Mouse (Mus musculus) brain, embryonic 14.5 days (tissue): ENCODE results near the gene Rnls.

Experiments
- CTCF ChIP-seq: fragments of 200-500 bp; IDR thresholded peaks from 2 replicates; pipeline ENCODE4 v1.5.1; 2012; ENCODE audit warnings: inconsistent platforms, mild to moderate bottlenecking, moderate library complexity, borderline replicate concordance; ENCODE audit not compliant: insufficient read depth, insufficient read length; ENCODE audit errors: extremely low read depth
- POLR2A ChIP-seq: fragments of 200-500 bp; IDR thresholded peaks from 2 replicates; pipeline ENCODE4 v1.6.1; 2012; ENCODE audit warnings: mild to moderate bottlenecking, inconsistent platforms, borderline replicate concordance; ENCODE audit not compliant: poor library complexity, insufficient read depth, insufficient read length, severe bottlenecking; ENCODE audit errors: extremely low read depth

- TF ChIP-seq CTCF (peak; percentile 94), POLR2A (no peak)
These were observed 25.4 kb downstream of the Rnls start for GRCm38 (mm10) chr19:33366661-33367060.
